Mouse (Mus musculus): ENCODE results near the gene Lyg2.

The Lyg2 gene

DNA sequence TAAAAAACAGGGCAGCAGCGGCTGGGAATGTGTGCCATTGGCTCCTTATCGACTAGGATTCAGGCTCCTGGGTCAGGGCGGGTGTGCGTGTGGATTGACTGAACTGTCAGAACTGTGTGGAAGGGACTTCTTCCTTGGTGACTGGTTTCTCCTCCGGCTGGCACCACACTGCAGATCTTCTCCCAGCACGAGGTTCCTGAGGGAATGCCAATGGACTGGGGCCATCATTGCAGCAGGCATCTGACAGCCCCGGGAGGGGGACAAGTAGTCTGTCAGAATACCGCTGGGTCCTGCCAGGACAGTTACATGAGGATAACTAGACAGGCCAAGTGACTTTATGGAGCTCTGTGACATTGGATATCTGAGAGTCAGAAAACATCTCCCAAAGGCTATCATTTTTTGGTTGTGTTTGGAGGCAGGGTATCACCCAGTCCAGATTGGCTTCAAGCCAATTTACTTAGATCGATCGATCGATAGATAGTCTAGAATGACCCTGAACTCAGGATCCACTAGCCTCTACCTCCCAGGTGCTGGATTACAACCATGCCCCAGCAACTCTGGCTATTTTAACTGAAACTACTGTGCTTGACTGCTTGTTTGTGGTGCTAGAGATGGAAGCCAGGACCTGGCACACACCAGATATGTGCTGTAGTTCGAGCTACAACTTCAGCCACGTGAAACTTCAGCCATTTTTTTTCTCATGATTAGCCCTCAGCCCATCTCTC is 38.4 kb downstream of the Lyg2 start:
- DNase-seq: no peak

DNA sequence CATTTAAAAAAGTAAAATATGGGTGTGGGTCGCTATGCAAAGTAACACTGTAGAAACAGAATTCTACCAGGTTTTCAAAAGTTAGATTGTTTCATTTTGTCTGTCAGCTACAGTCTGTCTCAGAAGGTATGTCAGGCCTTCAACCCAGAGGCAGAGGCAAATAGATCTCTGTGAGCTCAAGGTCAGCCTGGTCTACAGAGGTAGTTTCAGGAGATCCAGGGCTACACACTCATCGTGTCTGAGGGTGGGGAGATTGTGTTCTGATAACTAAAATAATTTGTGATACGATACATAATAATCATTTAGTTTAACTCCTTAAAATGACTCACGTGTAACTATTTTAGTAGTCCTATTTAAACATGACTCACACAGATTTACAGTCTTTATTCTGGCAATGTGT is 43.1 kb downstream of the Lyg2 start:
- no peak for DNase-seq

DNA sequence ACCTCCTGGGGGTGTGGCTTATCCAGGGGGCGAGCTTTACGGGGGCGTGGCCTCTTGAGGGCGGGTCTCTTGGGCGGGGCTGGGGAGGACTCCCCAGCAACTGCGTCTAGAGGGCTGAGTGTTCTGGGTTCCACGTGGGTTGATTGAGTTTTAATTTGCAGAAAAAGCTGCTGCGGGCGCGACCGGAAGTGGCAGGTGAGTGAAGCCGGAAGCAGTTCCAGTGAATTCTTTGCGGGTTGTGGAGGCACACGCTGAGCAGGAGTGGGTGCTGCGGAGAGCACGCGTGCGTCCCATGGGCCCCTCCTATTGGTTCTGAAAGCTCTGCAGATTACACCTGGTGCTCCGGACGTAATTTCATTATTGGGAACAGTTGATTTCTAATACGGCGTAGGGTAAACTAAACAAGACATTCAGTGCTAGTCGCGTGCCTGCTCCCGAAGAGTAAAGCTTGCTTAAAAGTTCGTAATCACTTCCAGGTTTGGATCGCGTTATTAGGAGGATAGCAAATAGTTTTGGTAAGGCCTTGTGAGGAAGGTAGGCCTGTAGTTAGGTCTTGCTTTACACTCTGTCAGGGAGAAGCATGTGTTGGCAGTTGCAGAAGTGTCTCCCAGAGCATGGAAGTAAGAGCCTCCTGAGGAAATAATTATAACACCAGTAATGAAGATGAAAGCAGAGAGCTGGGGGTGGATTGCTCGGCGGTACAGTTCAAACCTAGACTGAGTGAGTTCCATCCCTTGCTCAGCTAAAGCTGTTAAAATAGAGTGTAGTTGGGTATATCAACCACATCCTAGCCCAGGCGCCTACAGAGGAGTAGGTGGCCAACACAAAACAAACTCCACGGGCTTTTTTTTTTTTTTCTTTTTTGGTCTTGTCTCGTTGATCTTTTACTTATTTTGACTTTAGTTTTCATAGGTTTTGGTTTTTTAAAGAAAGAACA is 43.9 kb downstream of the Lyg2 start:
- DNase-seq: peak; percentile 82

DNA sequence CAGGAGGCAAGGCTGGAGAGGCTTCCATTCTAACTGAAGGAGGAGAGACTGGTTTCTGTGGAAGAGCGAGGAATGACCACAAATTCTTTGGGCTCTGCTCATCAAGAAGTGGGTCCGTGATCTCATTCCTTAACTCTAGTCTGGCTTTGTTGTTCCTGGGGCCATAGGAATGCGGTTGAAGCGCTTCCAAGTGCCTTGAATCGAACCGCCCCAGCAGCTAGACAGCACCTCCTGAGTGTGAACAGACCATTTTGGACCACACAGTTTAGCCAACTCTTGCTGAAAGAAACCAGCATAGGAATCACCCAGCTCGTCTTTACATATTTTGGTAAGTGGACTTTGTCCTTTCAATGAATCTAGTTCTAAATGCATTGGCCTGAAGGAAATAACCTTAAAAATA is 44.6 kb downstream of the Lyg2 start, which contains the start of gene Lipt1:
TSS of gene Lipt1 (plus strand) at position 35 of the 400 bp plus-strand sequence.
- no peak for DNase-seq

DNA sequence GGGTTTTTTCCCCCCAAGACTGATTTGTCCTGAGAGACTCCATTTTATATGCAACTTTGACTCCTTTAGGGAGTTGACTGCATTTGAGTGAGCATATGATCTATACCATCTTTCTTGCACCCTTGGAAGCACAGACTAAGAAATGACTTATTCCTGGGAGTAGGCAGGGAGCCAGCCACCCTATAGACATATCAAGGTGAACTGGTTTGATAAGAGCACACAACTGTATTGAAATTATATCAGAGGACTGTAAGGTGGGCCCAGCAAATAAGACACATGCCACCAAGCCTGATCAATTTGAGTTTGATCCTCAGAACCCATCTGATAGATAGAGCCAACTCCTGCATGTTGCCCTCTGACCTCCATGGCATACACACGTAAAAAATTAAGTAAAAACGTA is 46.9 kb downstream of the Lyg2 start:
- no peak for DNase-seq

DNA sequence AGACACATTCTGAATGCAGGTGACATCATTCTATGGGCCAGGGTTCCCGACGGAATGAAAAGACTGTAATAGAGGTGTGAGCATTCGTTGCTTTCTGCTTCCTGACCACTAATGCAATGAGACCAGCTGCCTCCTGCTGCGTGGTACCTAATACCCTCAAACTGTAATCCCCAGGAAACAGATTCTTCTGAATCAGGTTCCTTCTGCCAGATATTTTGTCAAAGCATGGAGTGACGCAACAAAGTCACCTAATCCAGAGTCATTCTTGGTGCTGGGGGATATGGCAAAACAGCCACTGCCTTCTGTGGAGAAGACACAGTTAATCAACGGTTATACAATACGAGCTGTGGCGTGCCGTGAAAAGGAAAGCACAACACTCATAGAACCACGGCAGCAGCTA is 47.7 kb downstream of the Lyg2 start:
- DNase-seq: no peak

DNA sequence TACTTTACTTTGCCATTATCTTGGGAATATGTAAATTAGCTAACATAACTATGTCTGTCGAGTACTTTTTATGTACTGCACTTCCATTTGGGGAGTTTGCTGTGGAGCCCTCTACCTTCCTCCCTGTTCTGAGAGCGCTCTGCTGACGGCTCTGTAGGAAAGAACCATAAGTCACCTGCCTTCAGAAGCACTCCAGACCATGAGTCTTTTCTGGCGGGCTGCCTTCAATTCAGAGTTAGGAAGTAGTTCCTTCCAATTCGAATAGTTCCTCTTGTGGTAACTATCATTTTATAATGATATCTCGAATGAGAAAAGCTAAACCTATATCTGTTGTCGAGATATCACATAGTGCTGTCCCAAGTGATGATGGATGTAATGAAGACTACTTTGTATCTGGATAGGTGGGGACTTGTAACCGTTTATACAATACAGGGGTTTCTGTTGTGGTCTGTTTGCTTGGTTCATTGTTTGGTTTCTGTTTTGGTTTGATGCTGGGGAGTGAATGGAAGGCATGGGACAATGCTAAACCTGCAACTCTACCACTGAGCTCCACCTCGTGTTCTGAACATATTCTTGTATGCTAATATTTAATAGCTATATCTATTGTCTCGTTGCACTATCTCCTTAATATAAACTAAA is 48.5 kb downstream of the Lyg2 start:
- peak; percentile 26 for DNase-seq

DNA sequence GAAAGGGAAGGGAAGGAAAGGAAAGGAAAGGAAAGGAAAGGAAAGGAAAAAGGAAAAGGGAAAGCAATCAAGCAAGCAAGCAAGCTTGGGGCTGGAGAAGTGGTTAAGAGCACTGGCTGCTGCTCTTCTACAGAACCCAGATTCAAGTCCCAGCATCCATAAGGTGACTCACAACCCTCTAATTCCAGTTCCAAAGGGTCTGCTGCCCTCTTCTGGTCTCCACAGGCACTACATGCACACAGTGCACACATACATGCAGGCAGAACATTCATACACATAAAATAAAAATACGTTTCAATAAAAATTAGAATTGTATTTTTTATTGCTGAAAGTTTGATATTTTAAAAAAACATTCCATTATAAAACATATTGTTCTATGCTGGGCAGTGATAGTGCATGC is 49.2 kb downstream of the Lyg2 start:
- peak; percentile 45 for DNase-seq

DNA sequence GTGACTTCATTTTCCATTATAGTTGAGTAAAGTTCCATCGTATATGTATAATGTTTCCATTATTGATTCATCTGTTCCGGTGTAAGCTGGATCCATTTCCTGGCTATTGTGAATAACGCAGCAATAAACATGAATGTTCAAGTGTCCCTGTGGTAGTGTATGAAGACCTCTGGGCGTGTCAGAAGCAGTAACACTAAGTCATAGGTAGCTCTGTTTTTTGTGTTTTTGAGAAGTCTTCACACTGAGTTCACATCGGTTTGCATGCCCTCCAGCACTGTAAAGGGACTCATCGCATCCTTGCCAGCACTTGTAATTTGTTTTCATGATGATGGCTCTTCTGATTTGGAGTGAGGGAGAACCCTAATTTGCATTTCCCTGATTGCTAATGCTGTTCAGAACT is 50.0 kb downstream of the Lyg2 start, which contains the start of gene Tsga10:
TSS of gene Tsga10 (minus strand) at position 144 of the 400 bp plus-strand sequence.
- no peak for DNase-seq

DNA sequence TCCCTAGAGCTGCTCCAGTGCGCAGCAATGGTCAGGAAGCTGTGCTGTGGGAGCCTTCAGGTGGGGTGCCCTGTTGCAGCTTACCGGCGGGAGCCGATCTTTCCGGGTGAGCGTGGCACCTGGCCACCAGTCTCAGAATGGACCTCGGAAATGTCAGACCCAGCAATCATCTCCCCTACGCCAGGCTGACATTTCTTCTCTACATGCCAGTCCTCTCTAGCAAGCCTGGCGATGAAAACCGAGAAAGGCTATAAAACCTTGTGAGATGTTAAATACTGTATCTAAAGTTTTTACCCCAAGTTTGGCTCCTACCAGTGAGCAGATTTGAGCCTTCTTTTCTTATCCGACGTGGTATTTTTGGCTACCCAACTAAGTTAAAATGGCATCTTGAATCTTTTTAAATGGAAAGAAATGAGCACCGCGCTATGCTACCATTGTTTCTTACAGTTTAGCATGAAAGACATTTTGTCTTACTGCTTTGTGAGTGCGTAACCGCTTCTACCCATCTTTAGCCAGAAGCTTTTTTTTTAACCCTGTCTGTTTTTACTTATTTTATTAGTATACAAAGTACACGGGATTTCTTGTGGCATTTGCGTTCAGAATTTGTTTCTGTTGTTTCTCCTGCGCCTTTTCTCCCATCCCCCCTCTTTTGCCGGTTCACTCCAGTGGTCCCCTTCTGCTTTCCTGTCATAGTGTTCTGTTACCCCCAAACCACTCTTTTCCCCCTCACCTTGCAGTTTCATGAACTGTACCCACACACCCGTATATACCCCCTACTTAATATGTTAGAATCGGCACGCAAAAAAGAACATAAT is 50.7 kb downstream of the Lyg2 start:
- peak; percentile 53 for DNase-seq

DNA sequence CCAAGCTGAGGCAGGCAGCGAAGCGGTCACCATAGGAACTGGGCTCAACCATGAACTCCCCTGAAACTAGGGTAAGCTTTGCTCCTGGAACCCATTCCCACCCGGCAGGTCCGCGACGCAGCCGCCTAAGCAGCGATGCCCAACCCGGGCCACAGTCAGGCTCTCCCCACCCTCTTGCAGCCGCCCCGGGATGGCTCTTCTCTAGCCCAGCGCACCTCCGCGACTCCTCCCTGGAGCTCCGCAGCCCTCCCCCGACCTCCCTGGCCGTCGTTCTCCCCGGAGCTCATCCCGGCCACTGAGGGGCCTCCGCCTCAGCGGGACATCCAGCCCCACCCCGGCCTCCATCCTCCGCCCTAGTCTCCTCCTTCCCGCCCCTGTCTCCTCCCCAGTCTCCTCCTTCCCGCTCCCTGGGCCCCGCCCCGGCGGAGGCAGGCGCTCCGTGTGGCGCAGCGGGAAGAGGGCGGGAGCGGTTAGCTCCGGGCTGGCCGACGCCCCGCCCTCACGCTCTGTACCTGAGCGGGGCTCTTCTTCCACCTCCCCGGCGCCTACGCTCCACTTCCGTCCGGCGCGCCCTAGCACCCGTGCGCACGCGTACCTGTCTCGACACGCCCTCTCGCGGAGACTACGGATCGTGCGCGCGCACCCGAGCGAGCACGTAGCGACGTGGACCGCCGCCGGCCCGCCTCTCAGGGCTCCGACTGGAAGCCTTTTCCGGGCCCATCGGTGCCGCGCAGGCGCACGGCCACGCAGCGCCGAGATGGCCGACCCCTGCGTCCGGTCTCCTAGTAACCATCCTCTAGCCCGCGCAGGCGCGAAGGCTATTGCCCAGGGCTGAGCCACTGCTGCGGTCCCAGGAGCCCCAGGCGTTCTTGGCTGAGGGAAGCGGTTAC is 51.5 kb downstream of the Lyg2 start:
- peak; percentile 100 for DNase-seq

All from cerebellum, adult 11-12 months (tissue).